Mouse (Mus musculus): ENCODE results near the gene Snapc1.

GRCm38 (mm10) chr12:73937353-73937752, 26.9 kb upstream of the Snapc1 start, which contains the start of gene Gm49321:
- TF ChIP-seq CTCF (IDR thresholded peaks at IDR 0.05; ENCODE audit: extremely low read depth, insufficient read depth, low read length) (no peak), POLR2A (IDR thresholded peaks at IDR 0.05; ENCODE audit: extremely low read depth, insufficient read depth, low read length) (no peak)
